Mouse (Mus musculus) kidney, adult 2 months (tissue): ENCODE measurements around the gene Usp53.

Source experiments
- CTCF ChIP-seq: fragments of 200-500 bp; conservative IDR thresholded peaks from 2 replicates; pipeline ENCODE4 v1.5.1; 2011; ENCODE audit warnings: low read depth, mild to moderate bottlenecking, control low read depth, low read length, moderate library complexity, mixed read lengths; ENCODE audit not compliant: insufficient read depth, insufficient read length
- POLR2A ChIP-seq: fragments of 200-500 bp; IDR thresholded peaks from one replicate; pipeline ENCODE4 v1.6.1; 2011; ENCODE audit warnings: low read depth, low read length, control low read depth

DNA sequence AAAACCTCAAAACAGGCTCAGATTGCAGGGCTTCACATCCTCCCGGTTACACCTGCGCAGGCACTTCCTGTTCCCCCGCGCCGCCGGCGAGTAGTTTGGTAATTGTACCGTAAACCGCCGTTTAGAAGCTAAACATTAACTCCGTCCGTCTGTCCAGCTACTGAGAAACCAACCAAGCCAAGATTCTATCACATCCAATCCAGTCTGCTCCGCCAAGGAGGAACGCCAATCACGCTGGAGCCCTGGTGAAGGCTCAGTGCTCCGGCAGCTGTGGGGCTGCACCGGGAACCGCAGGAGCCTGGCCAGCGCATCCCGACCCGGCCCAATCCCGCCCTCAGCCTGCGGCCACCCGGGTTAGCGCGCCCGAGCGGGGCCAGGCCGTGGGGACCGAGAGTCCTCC, 461 bp downstream of the Usp53 start:
- TF ChIP-seq POLR2A = no peak
- no peak for TF ChIP-seq CTCF
